Mouse (Mus musculus) forebrain, embryonic 16.5 days (tissue): ENCODE results near the gene Cmpk2. TPM values are rescaled to one million over a fixed set of nuclear protein-coding genes. Genes with fewer than 3 reads are reported as not detected.
A peak's percentile ranks its signal among the peaks of the same experiment; 100 is the strongest.
"Not testable (repeated sequence)": the region's sequence is repeated elsewhere in the genome, so short reads cannot be mapped to it uniquely, and the experiment has no call there.

Source experiments
- ATAC-seq: fragments of 200-750 bp; cut with Nextera tagmentation; 2 replicates; pipeline ENCODE4 v1.8.0; 2017; ENCODE audit warnings: mild to moderate bottlenecking, moderate library complexity
- H3K27ac ChIP-seq: fragments of 300-500 bp; sonication (generic); 2 replicates; pipeline ENCODE4 v1.5.1; 2014; ENCODE audit warnings: low read length, control low read depth
- H3K27me3 ChIP-seq: fragments of 300-500 bp; sonication (generic); replicated peaks from 2 replicates; pipeline ENCODE4 v1.6.1; 2014; ENCODE audit warnings: low read length; ENCODE audit not compliant: control insufficient read depth, insufficient read depth
- H3K36me3 ChIP-seq: fragments of 300-500 bp; sonication (generic); 2 replicates; pipeline ENCODE4 v1.6.1; 2014; ENCODE audit not compliant: control insufficient read depth, insufficient read depth
- H3K4me1 ChIP-seq: fragments of 300-500 bp; sonication (generic); replicated peaks from 2 replicates; pipeline ENCODE4 v1.6.1; 2014; ENCODE audit warnings: low read length; ENCODE audit not compliant: control insufficient read depth, insufficient read depth
- H3K4me2 ChIP-seq: fragments of 300-500 bp; sonication (generic); 2 replicates; pipeline ENCODE4 v1.6.1; 2014; ENCODE audit warnings: mild to moderate bottlenecking, low read length, control low read depth
- H3K4me3 ChIP-seq: fragments of 300-500 bp; sonication (generic); replicated peaks from 2 replicates; pipeline ENCODE4 v1.5.1; 2014; ENCODE audit warnings: mild to moderate bottlenecking, low read length, control low read depth
- H3K9ac ChIP-seq: fragments of 300-500 bp; sonication (generic); replicated peaks from 2 replicates; pipeline ENCODE4 v1.6.1; 2014; ENCODE audit warnings: low read depth, low read length, control low read depth
- H3K9me3 ChIP-seq: fragments of 300-500 bp; sonication (generic); 2 replicates; pipeline ENCODE4 v1.6.1; 2016; ENCODE audit warnings: low read length; ENCODE audit not compliant: control insufficient read depth
- WGBS: fragments of 180-500 bp; shearing (Covaris S2); extraction: QIAGEN DNeasy Blood & Tissue Kit; methylation state at CpG from one replicate; pipeline ENCODE4 v1.1.7; 2014; 5-methylcytosine and 5-hydroxymethylcytosine counted together
- polyA plus RNA-seq: library from polyadenylated mRNA; unstranded; fragments of >200 nt; fragmentation: Nextera tagmentation; extraction: Ambion mirVana; gene quantifications from 2 replicates; pipeline ENCODE4 v1.2.1, GENCODE M21; 2015

Gene Cmpk2
- 12.4 and 16.6 TPM in 2 replicates for polyA plus RNA-seq

GRCm38 (mm10) chr12:26469098-26470041 is at the start of gene Cmpk2:
Gene Cmpk2 (plus strand): TSS chr12:26469204.
- peak; percentile 89 for ATAC-seq
- no peaks in the 10 kb centered on the region for H3K27me3 ChIP-seq
- peak within 1 kb of the TSS; percentile 63 for H3K4me3 ChIP-seq
- no peaks in the 10 kb centered on the region for H3K36me3 ChIP-seq
- H3K9me3 ChIP-seq, result no peaks in the 10 kb centered on the region
- WGBS, result under 1% methylated on average over 69 of the region's 69 CpGs
- H3K9ac ChIP-seq, result peak within 1 kb of the TSS; percentile 94
- peaks cover 14% of the 10 kb centered on the region for H3K4me1 ChIP-seq
- peak within 1 kb of the TSS; percentile 91 for H3K4me2 ChIP-seq
- peak within 1 kb of the TSS; percentile 90 for H3K27ac ChIP-seq

GRCm38 (mm10) chr12:26424841-26425240 is 44.2 kb upstream of the Cmpk2 start:
- H3K9ac ChIP-seq, result no peak overlapping the region
- H3K27ac ChIP-seq, result no peak overlapping the region
- H3K36me3 ChIP-seq, result no peaks in the 10 kb centered on the region
- no peaks in the 10 kb centered on the region for H3K4me1 ChIP-seq
- H3K4me2 ChIP-seq, result no peak overlapping the region
- WGBS, result 91% methylated on average over 2 of the region's 2 CpGs
- H3K4me3 ChIP-seq, result no peak overlapping the region
- no peaks in the 10 kb centered on the region for H3K9me3 ChIP-seq
- H3K27me3 ChIP-seq, result no peaks in the 10 kb centered on the region
- ATAC-seq, result no peak

- H3K9ac ChIP-seq, H3K9me3 ChIP-seq, H3K27me3 ChIP-seq, H3K4me2 ChIP-seq, ATAC-seq, H3K27ac ChIP-seq, H3K4me3 ChIP-seq, H3K36me3 ChIP-seq, H3K4me1 ChIP-seq: not testable (repeated sequence)
- WGBS, result 92% methylated on average over 2 of the region's 2 CpGs
These were observed 40.2 kb upstream of the Cmpk2 start for GRCm38 (mm10) chr12:26428771-26429170.

GRCm38 (mm10) chr12:26436334-26436733 is 32.7 kb upstream of the Cmpk2 start:
- ATAC-seq, result no peak

GRCm38 (mm10) chr12:26437950-26438349 is 31.1 kb upstream of the Cmpk2 start:
- no peaks in the 10 kb centered on the region for H3K9me3 ChIP-seq
- no peak overlapping the region for H3K9ac ChIP-seq
- H3K4me1 ChIP-seq, result no peaks in the 10 kb centered on the region
- no peak overlapping the region for H3K4me2 ChIP-seq
- H3K27ac ChIP-seq, result no peak overlapping the region
- 58% methylated on average over 3 of the region's 3 CpGs for WGBS
- ATAC-seq, result 0 out of 2 replicates have a peak, but pooled peaks have one; percentile 57
- no peaks in the 10 kb centered on the region for H3K27me3 ChIP-seq
- no peaks in the 10 kb centered on the region for H3K36me3 ChIP-seq
- no peak overlapping the region for H3K4me3 ChIP-seq

More at GRCm38 (mm10) chr12:26436334-26436733, 32.7 kb upstream of the Cmpk2 start:
- H3K27ac ChIP-seq, result no peak overlapping the region
- H3K4me2 ChIP-seq, result no peak overlapping the region
- H3K4me1 ChIP-seq, result no peaks in the 10 kb centered on the region
- H3K9ac ChIP-seq, result no peak overlapping the region
- no peaks in the 10 kb centered on the region for H3K27me3 ChIP-seq
- no peaks in the 10 kb centered on the region for H3K9me3 ChIP-seq
- no peak overlapping the region for H3K4me3 ChIP-seq
- H3K36me3 ChIP-seq, result no peaks in the 10 kb centered on the region
- WGBS, result 83% methylated on average over 4 of the region's 4 CpGs

GRCm38 (mm10) chr12:26439366-26439765 is 29.6 kb upstream of the Cmpk2 start:
- WGBS, result 60% methylated on average over 3 of the region's 3 CpGs
- H3K27me3 ChIP-seq, result no peaks in the 10 kb centered on the region
- no peaks in the 10 kb centered on the region for H3K4me1 ChIP-seq
- no peak overlapping the region for H3K4me2 ChIP-seq
- no peaks in the 10 kb centered on the region for H3K9me3 ChIP-seq
- no peak for ATAC-seq
- H3K4me3 ChIP-seq, result no peak overlapping the region
- no peak overlapping the region for H3K9ac ChIP-seq
- H3K27ac ChIP-seq, result no peak overlapping the region
- H3K36me3 ChIP-seq, result no peaks in the 10 kb centered on the region

GRCm38 (mm10) chr12:26444054-26444453 is 24.9 kb upstream of the Cmpk2 start:
- Histone ChIP-seq H3K4me3 (no peak overlapping the region), H3K9ac (no peak overlapping the region), H3K4me1 (no peaks in the 10 kb centered on the region), H3K36me3 (no peaks in the 10 kb centered on the region), H3K27me3 (no peaks in the 10 kb centered on the region), H3K4me2 (no peak overlapping the region), H3K27ac (no peak overlapping the region), H3K9me3 (no peaks in the 10 kb centered on the region)
- no peak for ATAC-seq
- 0% methylated on average over 2 of the region's 2 CpGs for WGBS

GRCm38 (mm10) chr12:26444511-26444910 is 24.5 kb upstream of the Cmpk2 start:
- no peaks in the 10 kb centered on the region for H3K4me1 ChIP-seq
- no peaks in the 10 kb centered on the region for H3K27me3 ChIP-seq
- no peak for ATAC-seq
- H3K9ac ChIP-seq, result no peak overlapping the region
- H3K9me3 ChIP-seq, result no peaks in the 10 kb centered on the region
- no peak overlapping the region for H3K4me3 ChIP-seq
- no peaks in the 10 kb centered on the region for H3K36me3 ChIP-seq
- WGBS, result 83% methylated on average over 2 of the region's 2 CpGs
- H3K4me2 ChIP-seq, result no peak overlapping the region
- H3K27ac ChIP-seq, result no peak overlapping the region

- no peaks in the 10 kb centered on the region for H3K36me3 ChIP-seq
- H3K4me1 ChIP-seq, result no peaks in the 10 kb centered on the region
- ATAC-seq, result no peak
- no peaks in the 10 kb centered on the region for H3K9me3 ChIP-seq
- H3K9ac ChIP-seq, result no peak overlapping the region
- WGBS, result 86% methylated on average over 4 of the region's 4 CpGs
- no peaks in the 10 kb centered on the region for H3K27me3 ChIP-seq
- no peak overlapping the region for H3K4me2 ChIP-seq
- no peak overlapping the region for H3K4me3 ChIP-seq
- H3K27ac ChIP-seq, result no peak overlapping the region
These were observed 22.5 kb upstream of the Cmpk2 start for GRCm38 (mm10) chr12:26446377-26447045.
